Mouse (Mus musculus) CH12.LX (cell line): ENCODE measurements at regions not wholly inside any gene's neighbourhood (a gene's known extent, or its start where the extent isn't known, plus 50 kb on each side); places are given as distances from the start of the nearest gene placed in this dataset.

Experiments
- CTCF ChIP-seq, 2 experiments: IDR thresholded peaks in 1 of 2; conservative IDR thresholded peaks in 1 of 2; 2 replicates each; pipeline ENCODE4 v1.5.1; 2011 to 2012; ENCODE audit warnings: low read depth in 2 of 2, low read length in 2 of 2, improper control_type of control experiment in 1 of 2, inconsistent platforms in 1 of 2, mild to moderate bottlenecking in 1 of 2, moderate library complexity in 1 of 2
- E2F4 ChIP-seq: IDR thresholded peaks from 2 replicates; pipeline ENCODE4 v1.6.1; 2011; ENCODE audit warnings: low read depth, low read length, improper control_type of control experiment; ENCODE audit not compliant: insufficient replicate concordance
- EP300 ChIP-seq: IDR thresholded peaks from 2 replicates; pipeline ENCODE4 v1.6.1; 2011; ENCODE audit warnings: low read length, improper control_type of control experiment
- MYC ChIP-seq: IDR thresholded peaks from 2 replicates; pipeline ENCODE4 v1.6.1; 2011; ENCODE audit warnings: low read depth, mild to moderate bottlenecking, improper control_type of control experiment, low read length
- NRF1 ChIP-seq: IDR thresholded peaks from 2 replicates; pipeline ENCODE4 v1.6.1; 2014; ENCODE audit warnings: low read depth, mild to moderate bottlenecking, inconsistent platforms, low read length, improper control_type of control experiment, moderate library complexity
- POLR2A ChIP-seq: IDR thresholded peaks from 2 replicates; pipeline ENCODE4 v1.6.1; 2011; ENCODE audit warnings: low read depth, mild to moderate bottlenecking, improper control_type of control experiment, low read length
- UBTF ChIP-seq: IDR thresholded peaks from 2 replicates; pipeline ENCODE4 v1.6.1; 2012; ENCODE audit warnings: low read depth, mild to moderate bottlenecking, inconsistent platforms, low read length, improper control_type of control experiment, moderate library complexity
- ZNF384 ChIP-seq: IDR thresholded peaks from 2 replicates; pipeline ENCODE4 v1.6.1; 2012; ENCODE audit warnings: low read depth, low read length, improper control_type of control experiment, inconsistent platforms

DNA sequence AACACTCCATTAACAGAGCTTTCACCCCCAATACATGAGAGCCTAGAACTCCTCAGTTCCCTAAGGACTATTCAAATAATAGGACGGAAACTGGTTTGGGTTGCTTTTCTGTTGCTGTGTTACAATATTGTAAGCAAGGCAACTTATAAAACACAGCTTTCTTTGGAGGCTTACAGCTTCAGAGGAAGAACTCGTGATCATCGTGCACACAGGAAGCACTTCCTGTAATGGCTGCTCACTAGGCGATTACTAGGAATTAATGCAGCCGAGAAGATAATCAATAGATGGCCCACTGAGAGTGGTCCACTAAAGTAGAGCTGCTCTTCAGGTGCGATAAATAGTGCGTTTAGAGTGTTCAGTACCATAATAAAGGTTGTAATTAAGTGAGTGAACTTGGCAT is 166.8 kb downstream of the Cd47 start:
- no peak for TF ChIP-seq EP300
- TF ChIP-seq MYC, result no peak
- TF ChIP-seq ZNF384, result no peak; the same call in 1 of the 2 replicates
- no peak for TF ChIP-seq CTCF (conservative IDR thresholded peaks at IDR 0.05 in 1 of 2, IDR thresholded peaks at IDR 0.05 in 1 of 2; ENCODE audit: low read depth in 2 of 2, low read length in 2 of 2)
- no peak for TF ChIP-seq UBTF
- TF ChIP-seq NRF1, result no peak
- no peak for TF ChIP-seq E2F4
- TF ChIP-seq POLR2A, result no peak
